Mouse (Mus musculus): Measurements from ENCODE around the gene Saysd1. TPM values are rescaled to one million over a fixed set of nuclear protein-coding genes. Genes with fewer than 3 reads are reported as not detected.
A peak's percentile ranks its signal among the peaks of the same experiment; 100 is the strongest.

Gene Saysd1
- polyA plus RNA-seq, 1 experiment from 2014 or later, result 9.7 TPM

DNA sequence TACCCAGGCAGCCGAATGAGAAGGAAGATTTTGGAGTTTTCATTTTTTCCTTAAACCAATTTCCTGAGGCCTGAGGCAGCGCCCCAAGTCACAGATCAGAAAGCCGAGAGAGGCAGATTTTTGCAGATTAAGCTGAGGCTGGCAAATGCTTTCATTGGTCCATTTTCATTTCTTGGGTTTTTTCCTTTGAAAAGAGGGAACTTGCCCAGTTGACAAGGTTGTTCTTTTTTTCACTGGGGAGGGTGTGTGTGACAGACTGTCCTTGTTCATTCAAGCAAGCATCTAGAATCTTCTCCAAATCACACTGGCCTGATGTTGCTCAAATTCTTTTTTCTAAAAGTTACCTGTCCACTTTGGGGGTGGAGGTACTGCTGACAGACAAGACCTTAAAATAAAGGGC, 40.7 kb upstream of the Saysd1 start:
- peaks cover 41% of the 10 kb centered on the region for H3K4me1 ChIP-seq (ENCODE audit: control insufficient read depth, insufficient read depth, low read length)
- peak overlapping the region; percentile 93 for H3K4me2 ChIP-seq (ENCODE audit: low read depth)
- 39% methylated on average over 3 of the region's 3 CpGs for WGBS
- H3K36me3 ChIP-seq (ENCODE audit: control insufficient read depth, insufficient read depth, low read length), result no peaks in the 10 kb centered on the region
- no peak overlapping the region for H3K9ac ChIP-seq (ENCODE audit: low read length)
- H3K4me3 ChIP-seq (ENCODE audit: low read depth, low read length), result peak overlapping the region; percentile 12; the same call in 1 of the 2 replicates
- H3K27me3 ChIP-seq (ENCODE audit: control insufficient read depth, insufficient read depth, low read length), result no peaks in the 10 kb centered on the region
- DNase-seq (ENCODE audit: low spot score) (no peak), ATAC-seq (ENCODE audit: insufficient read depth, low FRiP score, low TSS enrichment) (no peak)
- no peaks in the 10 kb centered on the region for H3K9me3 ChIP-seq (ENCODE audit: control insufficient read depth, low read length)
- H3K27ac ChIP-seq (ENCODE audit: low read depth, low read length), result no peak overlapping the region

DNA sequence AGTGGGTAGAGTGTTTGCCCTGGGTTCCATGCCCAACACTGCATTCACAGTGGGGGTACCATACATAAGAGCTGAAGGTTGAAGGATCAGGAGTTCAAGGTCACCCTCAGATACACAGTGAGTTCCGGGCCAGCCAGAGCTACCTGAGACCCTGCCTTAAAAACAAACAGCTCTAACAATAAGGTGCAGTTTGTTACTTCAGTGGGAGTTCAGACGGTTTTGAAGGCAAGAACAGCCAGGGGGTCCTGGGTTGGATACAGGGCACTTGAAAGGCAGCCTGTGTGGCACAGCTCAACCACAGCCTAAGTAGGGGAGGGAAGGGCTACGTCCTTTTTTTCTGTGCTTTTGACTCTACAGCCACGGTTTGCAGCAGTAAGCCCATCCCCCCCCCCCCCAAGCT, 40.3 kb upstream of the Saysd1 start:
- no peaks in the 10 kb centered on the region for H3K27me3 ChIP-seq (ENCODE audit: control insufficient read depth, insufficient read depth, low read length)
- H3K36me3 ChIP-seq (ENCODE audit: control insufficient read depth, insufficient read depth, low read length), result no peaks in the 10 kb centered on the region
- no peak for DNase-seq (ENCODE audit: low spot score)
- WGBS, result 17% methylated on average over 4 of the region's 4 CpGs
- H3K27ac ChIP-seq (ENCODE audit: low read depth, low read length), result no peak overlapping the region
- no peaks in the 10 kb centered on the region for H3K9me3 ChIP-seq (ENCODE audit: control insufficient read depth, low read length)
- peak overlapping the region; percentile 12; the same call in 1 of the 2 replicates for H3K4me3 ChIP-seq (ENCODE audit: low read depth, low read length)
- H3K9ac ChIP-seq (ENCODE audit: low read length), result no peak overlapping the region; the same call in 1 of the 2 replicates
- H3K4me1 ChIP-seq (ENCODE audit: control insufficient read depth, insufficient read depth, low read length), result peaks cover 36% of the 10 kb centered on the region
- peak overlapping the region; percentile 93 for H3K4me2 ChIP-seq (ENCODE audit: low read depth)
- no peak for ATAC-seq (ENCODE audit: insufficient read depth, low FRiP score, low TSS enrichment)

DNA sequence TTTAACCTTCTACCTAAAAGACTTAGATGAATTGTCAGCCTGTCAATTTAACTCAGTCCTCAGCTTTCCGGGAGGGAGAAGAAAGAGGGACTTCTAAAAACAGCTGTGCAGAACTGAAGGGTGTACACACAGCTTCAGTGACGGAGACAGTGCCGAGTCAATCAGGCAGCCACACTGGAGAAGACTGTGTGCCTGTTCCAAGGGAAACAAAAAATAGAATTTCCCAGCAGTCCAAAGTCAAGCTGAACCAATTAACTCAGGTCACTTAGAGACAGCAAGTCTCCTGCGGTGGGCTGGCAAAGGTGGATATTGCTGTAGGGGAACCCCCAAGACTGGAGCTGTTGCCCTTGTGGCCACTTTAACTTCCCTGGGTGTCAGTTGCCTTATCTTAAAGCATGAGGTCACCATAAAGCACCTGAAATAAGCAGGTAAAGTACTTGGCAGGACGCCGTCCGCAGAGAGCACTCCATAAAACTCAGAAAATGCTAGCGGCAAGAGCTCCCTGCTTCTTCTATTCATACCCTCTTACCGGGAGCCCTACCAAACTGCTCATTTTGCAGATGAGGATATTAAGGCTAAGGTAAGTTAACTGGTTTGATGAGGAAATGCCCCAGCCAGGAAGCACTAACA, 39.3 kb upstream of the Saysd1 start:
- ATAC-seq (ENCODE audit: insufficient read depth, low FRiP score, low TSS enrichment) (no peak), DNase-seq (ENCODE audit: low spot score) (no peak)
- 79% methylated on average over 9 of the region's 9 CpGs for WGBS
- Histone ChIP-seq H3K4me1 (ENCODE audit: control insufficient read depth, insufficient read depth, low read length) (peaks cover 26% of the 10 kb centered on the region), H3K9me3 (ENCODE audit: control insufficient read depth, low read length) (no peaks in the 10 kb centered on the region), H3K4me3 (ENCODE audit: low read depth, low read length) (no peak overlapping the region), H3K36me3 (ENCODE audit: control insufficient read depth, insufficient read depth, low read length) (no peaks in the 10 kb centered on the region), H3K27me3 (ENCODE audit: control insufficient read depth, insufficient read depth, low read length) (no peaks in the 10 kb centered on the region), H3K4me2 (ENCODE audit: low read depth) (no peak overlapping the region), H3K9ac (ENCODE audit: low read length) (no peak overlapping the region), H3K27ac (ENCODE audit: low read depth, low read length) (no peak overlapping the region)

DNA sequence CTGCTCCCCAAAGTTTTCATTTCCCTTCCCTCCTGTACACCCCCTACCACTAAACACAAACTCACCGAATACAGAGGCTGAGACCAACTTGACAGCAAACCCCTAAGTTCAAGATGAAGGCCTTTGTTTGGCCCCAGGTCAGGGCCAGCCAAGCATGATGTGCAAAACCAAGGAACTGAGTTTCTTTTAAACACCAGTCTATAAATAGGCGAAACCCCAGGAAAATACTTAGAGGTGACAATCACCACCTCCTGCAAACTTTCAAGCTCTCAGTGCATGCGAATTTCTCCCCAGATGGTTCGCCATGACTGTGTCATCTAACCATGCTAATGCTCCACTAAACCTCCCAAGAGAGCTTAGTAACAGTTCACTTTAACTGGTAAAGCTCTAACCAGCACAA, 37.4 kb upstream of the Saysd1 start:
- Histone ChIP-seq H3K27me3 (ENCODE audit: control insufficient read depth, insufficient read depth, low read length) (no peaks in the 10 kb centered on the region), H3K27ac (ENCODE audit: low read depth, low read length) (no peak overlapping the region), H3K9ac (ENCODE audit: low read length) (no peak overlapping the region), H3K9me3 (ENCODE audit: control insufficient read depth, low read length) (no peaks in the 10 kb centered on the region), H3K4me1 (ENCODE audit: control insufficient read depth, insufficient read depth, low read length) (peaks cover 21% of the 10 kb centered on the region), H3K4me3 (ENCODE audit: low read depth, low read length) (no peak overlapping the region), H3K4me2 (ENCODE audit: low read depth) (no peak overlapping the region), H3K36me3 (ENCODE audit: control insufficient read depth, insufficient read depth, low read length) (no peaks in the 10 kb centered on the region)
- ATAC-seq (ENCODE audit: insufficient read depth, low FRiP score, low TSS enrichment) (no peak), DNase-seq (ENCODE audit: low spot score) (no peak)
- WGBS, result 90% methylated on average over 4 of the region's 4 CpGs

DNA sequence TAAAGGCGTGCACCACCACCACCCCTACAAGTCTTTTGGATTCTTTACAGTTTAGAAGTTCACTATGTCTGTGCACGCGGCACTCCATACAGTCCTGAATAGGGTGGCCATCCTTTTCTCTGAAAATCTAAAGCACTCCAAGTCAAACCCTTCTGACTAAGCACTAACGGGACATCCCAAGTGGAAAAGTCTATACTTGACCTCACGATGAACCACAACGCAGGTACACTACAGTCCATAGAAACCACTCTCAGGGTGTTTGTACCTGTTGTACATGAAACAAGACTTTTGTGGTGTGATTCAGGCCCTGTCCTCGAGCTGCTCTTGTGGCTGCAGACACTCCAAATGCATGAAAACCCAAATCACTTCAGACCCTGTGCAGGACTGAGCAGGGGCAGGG, 36.8 kb upstream of the Saysd1 start:
- DNase-seq (ENCODE audit: low spot score), result no peak
- Histone ChIP-seq H3K36me3 (ENCODE audit: control insufficient read depth, insufficient read depth, low read length) (no peaks in the 10 kb centered on the region), H3K4me2 (ENCODE audit: low read depth) (no peak overlapping the region), H3K4me3 (ENCODE audit: low read depth, low read length) (no peak overlapping the region), H3K27ac (ENCODE audit: low read depth, low read length) (no peak overlapping the region), H3K9ac (ENCODE audit: low read length) (no peak overlapping the region), H3K27me3 (ENCODE audit: control insufficient read depth, insufficient read depth, low read length) (no peaks in the 10 kb centered on the region), H3K9me3 (ENCODE audit: control insufficient read depth, low read length) (no peaks in the 10 kb centered on the region), H3K4me1 (ENCODE audit: control insufficient read depth, insufficient read depth, low read length) (peaks cover 15% of the 10 kb centered on the region)
- 94% methylated on average over 7 of the region's 7 CpGs for WGBS
- ATAC-seq (ENCODE audit: insufficient read depth, low FRiP score, low TSS enrichment), result no peak

DNA sequence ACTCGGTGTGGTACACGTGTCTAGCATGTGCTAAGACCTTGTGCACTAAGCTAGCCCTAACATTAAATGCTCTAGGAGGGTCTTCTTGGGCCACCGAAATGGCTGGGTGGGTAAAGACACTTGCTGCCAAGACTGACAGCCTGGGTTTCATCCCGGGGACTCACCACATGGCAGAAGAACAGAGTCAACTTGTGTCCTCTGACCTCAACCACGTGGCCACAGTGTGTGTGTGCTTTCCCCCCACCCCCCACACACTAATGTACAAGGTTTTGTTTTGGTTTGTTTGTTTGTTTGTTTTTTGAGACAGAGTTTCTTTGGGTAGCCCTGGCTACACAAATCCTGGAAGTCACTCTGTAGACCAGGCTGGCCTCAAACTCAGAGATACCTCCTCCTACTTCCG, 36.4 kb upstream of the Saysd1 start:
- Histone ChIP-seq H3K27me3 (ENCODE audit: control insufficient read depth, insufficient read depth, low read length) (no peaks in the 10 kb centered on the region), H3K4me3 (ENCODE audit: low read depth, low read length) (no peak overlapping the region)

DNA sequence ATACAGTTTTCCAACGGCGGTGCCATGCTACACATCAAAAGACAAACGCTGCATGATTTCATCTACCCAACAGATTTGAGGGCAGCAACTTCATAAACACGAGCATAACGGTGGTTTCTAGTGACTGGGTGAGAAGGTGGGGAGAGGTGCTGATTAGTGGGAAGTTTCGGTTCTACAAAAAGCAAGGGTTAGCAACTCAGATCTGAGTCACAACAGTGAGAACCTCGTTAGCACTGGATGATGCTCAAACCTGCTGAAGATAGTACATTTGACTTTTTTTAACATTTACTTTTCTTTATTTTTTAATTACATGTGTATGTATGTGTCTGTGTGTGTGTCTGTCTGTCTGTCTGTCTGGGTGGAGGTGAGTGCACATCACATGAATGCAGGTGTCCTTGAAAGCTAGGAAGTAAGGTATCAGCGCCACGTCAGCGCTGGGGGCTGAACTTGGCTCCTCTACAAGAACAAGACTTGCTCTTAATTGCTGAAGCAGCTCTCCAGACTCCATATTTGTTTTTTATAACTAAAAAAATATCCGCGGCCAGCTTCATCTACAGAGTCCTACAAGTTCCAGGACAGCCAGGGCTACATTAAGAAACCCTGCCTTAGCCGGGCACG, 35.6 kb upstream of the Saysd1 start:
- DNase-seq (ENCODE audit: low spot score), result no peak
- H3K36me3 ChIP-seq (ENCODE audit: control insufficient read depth, insufficient read depth, low read length), result no peaks in the 10 kb centered on the region
- no peak overlapping the region for H3K27ac ChIP-seq (ENCODE audit: low read depth, low read length)
- H3K4me2 ChIP-seq (ENCODE audit: low read depth), result no peak overlapping the region
- H3K27me3 ChIP-seq (ENCODE audit: control insufficient read depth, insufficient read depth, low read length), result no peaks in the 10 kb centered on the region
- no peaks in the 10 kb centered on the region for H3K9me3 ChIP-seq (ENCODE audit: control insufficient read depth, low read length)
- WGBS, result 94% methylated on average over 14 of the region's 14 CpGs
- H3K4me1 ChIP-seq (ENCODE audit: control insufficient read depth, insufficient read depth, low read length), result peaks cover 7% of the 10 kb centered on the region; the same call in 1 of the 2 replicates
- H3K9ac ChIP-seq (ENCODE audit: low read length), result no peak overlapping the region
- no peak for ATAC-seq (ENCODE audit: insufficient read depth, low FRiP score, low TSS enrichment)
- H3K4me3 ChIP-seq (ENCODE audit: low read depth, low read length), result no peak overlapping the region

More for the DNA sequence above, 36.4 kb upstream of the Saysd1 start:
- no peaks in the 10 kb centered on the region for H3K9me3 ChIP-seq (ENCODE audit: control insufficient read depth, low read length)
- no peak overlapping the region for H3K4me2 ChIP-seq (ENCODE audit: low read depth)
- no peak overlapping the region for H3K9ac ChIP-seq (ENCODE audit: low read length)
- WGBS, result 90% methylated on average over 6 of the region's 6 CpGs
- H3K27ac ChIP-seq (ENCODE audit: low read depth, low read length), result no peak overlapping the region
- peaks cover 14% of the 10 kb centered on the region for H3K4me1 ChIP-seq (ENCODE audit: control insufficient read depth, insufficient read depth, low read length)
- DNase-seq (ENCODE audit: low spot score), result no peak
- ATAC-seq (ENCODE audit: insufficient read depth, low FRiP score, low TSS enrichment), result no peak
- no peaks in the 10 kb centered on the region for H3K36me3 ChIP-seq (ENCODE audit: control insufficient read depth, insufficient read depth, low read length)

DNA sequence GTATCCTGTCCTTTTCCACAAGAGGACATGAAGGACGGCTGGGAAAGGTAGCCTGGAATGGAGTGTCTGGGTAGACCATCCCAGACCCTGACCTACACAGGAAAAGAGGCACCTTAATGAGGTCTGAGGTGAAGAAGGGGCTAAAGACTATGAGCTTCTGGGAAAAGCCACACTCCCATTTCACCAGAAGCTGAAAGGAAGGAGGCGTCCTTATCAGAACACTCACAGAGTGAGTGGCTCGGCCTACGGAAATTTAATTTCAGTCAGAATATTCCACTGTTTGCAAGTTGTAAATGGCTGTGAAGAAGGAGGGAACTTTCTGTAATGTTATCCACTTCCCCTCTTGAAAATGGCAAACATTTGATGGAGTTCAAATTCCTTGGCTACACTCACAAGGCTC, 34.6 kb upstream of the Saysd1 start:
- ATAC-seq (ENCODE audit: insufficient read depth, low FRiP score, low TSS enrichment) (no peak), DNase-seq (ENCODE audit: low spot score) (no peak)
- no peak overlapping the region for H3K27ac ChIP-seq (ENCODE audit: low read depth, low read length)
- no peak overlapping the region for H3K4me3 ChIP-seq (ENCODE audit: low read depth, low read length)
- H3K4me1 ChIP-seq (ENCODE audit: control insufficient read depth, insufficient read depth, low read length), result no peaks in the 10 kb centered on the region
- H3K9ac ChIP-seq (ENCODE audit: low read length), result no peak overlapping the region
- H3K27me3 ChIP-seq (ENCODE audit: control insufficient read depth, insufficient read depth, low read length), result no peaks in the 10 kb centered on the region
- H3K9me3 ChIP-seq (ENCODE audit: control insufficient read depth, low read length), result no peaks in the 10 kb centered on the region
- no peak overlapping the region for H3K4me2 ChIP-seq (ENCODE audit: low read depth)
- WGBS, result 86% methylated on average over 4 of the region's 4 CpGs
- no peaks in the 10 kb centered on the region for H3K36me3 ChIP-seq (ENCODE audit: control insufficient read depth, insufficient read depth, low read length)

DNA sequence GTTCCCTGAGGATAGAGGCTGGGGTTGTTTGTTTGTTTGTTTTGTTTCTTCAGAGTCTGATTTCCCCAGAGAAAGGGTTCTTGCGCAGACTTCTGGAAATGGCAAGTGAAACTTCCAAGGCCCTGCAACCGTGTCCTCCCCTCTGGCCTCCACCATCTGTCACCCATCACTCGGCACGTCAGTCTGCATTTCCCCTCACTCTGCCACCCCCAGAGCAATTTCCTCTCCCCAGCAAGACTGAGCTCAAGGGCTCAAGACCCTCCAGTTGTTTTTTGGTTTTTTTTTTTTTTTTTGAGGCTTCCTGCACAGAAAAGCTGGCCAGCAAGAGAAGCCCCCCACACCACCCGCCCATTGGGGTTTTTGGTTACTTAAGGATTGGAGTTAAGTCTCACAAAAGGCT, 34.2 kb upstream of the Saysd1 start:
- ATAC-seq (ENCODE audit: insufficient read depth, low FRiP score, low TSS enrichment) (no peak), DNase-seq (ENCODE audit: low spot score) (no peak)
- Histone ChIP-seq H3K27ac (ENCODE audit: low read depth, low read length) (no peak overlapping the region), H3K4me3 (ENCODE audit: low read depth, low read length) (no peak overlapping the region), H3K36me3 (ENCODE audit: control insufficient read depth, insufficient read depth, low read length) (no peaks in the 10 kb centered on the region), H3K4me1 (ENCODE audit: control insufficient read depth, insufficient read depth, low read length) (no peaks in the 10 kb centered on the region), H3K27me3 (ENCODE audit: control insufficient read depth, insufficient read depth, low read length) (no peaks in the 10 kb centered on the region), H3K4me2 (ENCODE audit: low read depth) (no peak overlapping the region), H3K9me3 (ENCODE audit: control insufficient read depth, low read length) (no peaks in the 10 kb centered on the region), H3K9ac (ENCODE audit: low read length) (no peak overlapping the region)
- WGBS, result 76% methylated on average over 5 of the region's 5 CpGs

All from neural tube, embryonic 11.5 days (tissue).